Mouse (Mus musculus): ENCODE measurements around the gene Klhl25.
"Not testable (repeated sequence)": the region's sequence is repeated elsewhere in the genome, so short reads cannot be mapped to it uniquely, and the experiment has no call there.

Klhl25 gene

DNA sequence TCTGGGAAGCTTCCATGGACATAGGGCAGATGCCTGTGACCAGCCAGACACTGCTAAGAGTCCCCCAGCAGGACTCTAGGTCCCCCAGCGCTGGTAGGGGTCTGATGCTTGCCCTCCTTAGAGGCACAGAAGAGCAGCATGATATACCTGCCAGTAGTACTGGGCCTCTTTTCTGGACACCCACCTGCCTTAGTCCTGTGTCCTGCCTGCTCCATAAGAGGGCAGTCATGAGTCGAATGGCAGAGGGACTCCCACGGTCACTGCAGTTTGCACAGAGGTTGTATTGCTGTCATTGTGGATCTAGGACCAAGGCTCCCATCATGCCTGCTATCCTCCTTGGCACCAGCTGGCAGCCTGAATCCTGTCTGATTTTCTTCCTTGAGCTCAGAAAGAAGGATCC is 25.1 kb downstream of the Klhl25 start:
- no peak for DNase-seq (ENCODE audit: low read depth, low spot score)

DNA sequence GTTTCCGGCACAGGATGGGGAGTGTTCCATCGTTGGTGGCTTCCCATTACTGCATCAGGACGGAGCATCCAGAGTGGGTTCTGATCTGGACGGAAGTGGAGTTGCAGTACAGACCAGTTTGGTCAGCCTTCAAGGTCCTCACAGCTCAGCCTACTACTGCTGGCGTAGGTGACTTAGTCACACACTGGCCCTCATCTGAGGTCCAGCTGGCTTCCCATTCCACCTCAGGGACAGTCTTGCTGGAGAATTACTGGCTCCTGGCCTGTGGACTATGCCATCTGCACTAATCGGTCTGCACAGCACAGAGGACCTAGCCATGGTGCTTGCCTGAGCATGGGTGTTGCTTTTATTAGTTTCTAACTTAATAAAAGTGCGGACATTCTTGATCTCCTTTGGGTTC is 25.6 kb downstream of the Klhl25 start:
- no peak for DNase-seq (ENCODE audit: low read depth, low spot score)

DNA sequence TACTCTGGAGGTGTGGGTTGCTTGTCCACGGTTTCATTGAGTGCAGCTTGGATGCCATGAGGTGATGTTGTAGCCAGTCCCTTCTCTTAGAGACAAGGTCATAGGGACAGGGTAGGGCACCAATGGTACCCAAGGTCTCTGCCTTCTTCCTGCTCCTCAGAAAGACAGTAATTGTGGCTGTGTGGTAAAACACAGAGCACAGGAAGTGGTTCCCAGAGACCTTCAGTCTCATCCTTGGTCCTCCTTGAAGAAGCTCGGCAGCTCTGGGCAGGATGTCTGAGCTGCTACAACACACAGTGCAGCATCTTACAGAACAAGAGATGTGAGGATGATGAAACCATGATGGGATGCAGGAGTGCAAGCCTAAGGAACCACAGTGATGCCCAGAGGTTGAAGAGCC is 31.3 kb downstream of the Klhl25 start:
- DNase-seq (ENCODE audit: low read depth, low spot score), result not testable (repeated sequence)

DNA sequence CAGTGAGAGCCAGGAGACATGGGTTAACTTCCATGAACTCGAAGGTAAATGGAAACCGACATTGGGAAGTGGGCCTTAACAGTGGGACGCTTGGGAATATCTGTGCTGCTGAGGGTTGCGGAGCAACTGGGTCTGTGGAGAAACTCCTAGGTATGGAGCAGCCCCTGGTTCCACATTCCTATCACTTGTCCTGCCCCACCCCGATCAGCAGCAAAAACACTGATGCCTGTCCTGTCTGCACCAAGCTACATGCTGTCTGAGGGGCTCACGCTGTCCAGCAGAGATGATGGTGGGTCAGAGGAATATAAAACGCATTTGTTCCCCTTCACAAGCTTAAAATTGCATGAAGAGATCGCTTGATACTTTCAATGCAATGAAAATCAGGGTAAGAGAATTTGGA is 32.1 kb downstream of the Klhl25 start:
- no peak for DNase-seq (ENCODE audit: low read depth, low spot score)

GRCm38 (mm10) chr7:75880650-75881049 is 32.5 kb downstream of the Klhl25 start:
- peak; percentile 89 for DNase-seq (ENCODE audit: low read depth, low spot score)

- no peak for DNase-seq (ENCODE audit: low read depth, low spot score)
Measured at GRCm38 (mm10) chr7:75881376-75881775, 33.3 kb downstream of the Klhl25 start.

DNA sequence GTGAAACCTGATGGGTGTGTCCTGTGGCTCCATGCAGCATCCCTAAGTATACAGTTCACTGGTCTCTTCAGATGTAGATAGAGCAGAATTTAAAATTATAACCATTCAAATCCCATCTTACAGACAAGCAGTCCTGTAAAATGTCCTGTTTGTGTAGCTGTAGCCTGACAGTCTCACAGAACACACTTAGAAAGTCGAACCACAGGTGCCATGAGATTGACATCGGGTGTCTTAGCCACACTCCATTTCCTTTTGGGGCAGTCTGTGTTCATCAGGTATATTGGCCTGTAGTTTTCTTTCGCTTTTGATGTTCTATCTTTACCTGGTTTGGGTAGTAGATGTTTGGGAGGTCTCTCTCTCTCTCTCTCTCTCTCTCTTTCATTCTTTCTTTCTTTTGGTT is 33.7 kb downstream of the Klhl25 start:
- no peak for DNase-seq (ENCODE audit: low read depth, low spot score)

- DNase-seq (ENCODE audit: low read depth, low spot score), result no peak
Measured at GRCm38 (mm10) chr7:75891466-75891865, 43.4 kb downstream of the Klhl25 start.

- no peak for DNase-seq (ENCODE audit: low read depth, low spot score)
Measured at GRCm38 (mm10) chr7:75892737-75893136, 44.6 kb downstream of the Klhl25 start.

GRCm38 (mm10) chr7:75893709-75894108 is 45.6 kb downstream of the Klhl25 start:
- DNase-seq (ENCODE audit: low read depth, low spot score), result peak; percentile 21

GRCm38 (mm10) chr7:75897041-75897440 is 48.9 kb downstream of the Klhl25 start:
- no peak for DNase-seq (ENCODE audit: low read depth, low spot score)

- DNase-seq (ENCODE audit: low read depth, low spot score), result no peak
Measured at GRCm38 (mm10) chr7:75899102-75899501, 51.0 kb downstream of the Klhl25 start.

DNA sequence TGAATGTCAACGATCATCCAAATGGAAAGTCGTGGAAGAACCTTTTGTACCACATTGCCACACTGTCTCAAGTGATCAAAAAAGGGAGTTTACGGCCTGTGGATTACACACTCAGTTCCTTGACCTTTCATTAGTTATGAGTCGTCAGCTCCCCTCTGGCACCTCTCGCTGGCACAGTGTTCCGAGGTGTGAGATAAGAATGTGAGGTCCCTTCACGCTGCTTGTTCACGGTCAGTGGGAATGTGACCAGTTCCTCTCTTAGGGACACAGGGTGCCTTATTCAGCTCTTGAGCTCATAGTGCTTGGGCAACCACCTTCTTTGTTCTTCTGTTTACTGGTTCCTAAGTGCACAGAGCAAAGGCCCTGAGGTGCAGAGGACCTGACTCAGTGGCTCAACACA is 51.4 kb downstream of the Klhl25 start:
- DNase-seq (ENCODE audit: low read depth, low spot score), result peak; percentile 61

GRCm38 (mm10) chr7:75899954-75900353 is 51.8 kb downstream of the Klhl25 start:
- DNase-seq (ENCODE audit: low read depth, low spot score), result no peak

DNA sequence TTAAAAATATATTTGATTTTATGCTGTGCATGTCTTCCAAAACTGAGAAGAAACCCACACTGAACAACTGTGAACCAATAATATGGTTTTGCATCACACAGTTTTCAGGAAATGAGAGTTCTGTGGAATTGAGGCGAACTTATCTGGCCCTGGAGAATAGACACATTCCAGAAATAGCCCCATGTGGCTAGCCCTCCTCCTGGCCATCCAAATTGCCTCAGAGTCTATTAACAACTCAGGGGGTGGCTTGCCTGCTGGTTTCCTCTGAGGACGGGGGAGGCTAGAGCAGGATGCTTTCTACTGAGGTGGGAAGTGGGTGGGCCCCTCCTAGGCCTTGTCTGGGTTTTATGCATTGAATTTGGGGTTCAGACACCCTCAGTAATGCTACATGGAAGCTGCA is 57.0 kb downstream of the Klhl25 start:
- no peak for DNase-seq (ENCODE audit: low read depth, low spot score)

DNA sequence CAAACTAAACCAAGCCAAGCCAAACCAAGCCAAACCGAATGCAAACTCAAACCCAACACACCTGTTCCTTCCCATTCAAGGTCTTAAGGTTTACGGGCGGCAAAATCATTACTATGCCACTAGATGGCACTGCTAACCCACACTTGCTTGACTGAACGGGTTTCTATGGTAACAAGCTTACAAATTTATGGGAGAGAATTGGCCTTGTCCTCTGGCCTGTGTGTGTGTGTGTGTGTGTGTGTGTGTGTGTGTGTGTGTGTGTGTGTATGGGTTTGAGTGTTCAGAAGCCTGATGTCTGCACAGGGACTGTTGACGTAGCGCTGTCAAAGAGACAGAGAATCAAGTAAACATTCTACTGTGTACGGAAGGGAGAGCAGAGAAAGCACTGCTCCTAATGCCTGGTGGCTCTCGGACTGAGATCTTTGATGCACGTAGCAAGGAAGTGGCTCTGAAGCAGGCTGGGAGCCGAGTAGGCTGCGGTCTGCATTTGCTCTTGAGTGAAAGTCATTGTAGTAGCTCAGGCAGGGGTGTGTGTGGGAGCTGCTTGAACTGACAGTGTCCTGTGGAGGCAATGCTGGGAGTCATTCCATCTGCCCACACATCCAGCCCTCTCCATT is 62.0 kb downstream of the Klhl25 start:
- DNase-seq (ENCODE audit: low read depth, low spot score), result peak; percentile 83

- no peak for DNase-seq (ENCODE audit: low read depth, low spot score)
Measured at GRCm38 (mm10) chr7:75910652-75911035, 62.5 kb downstream of the Klhl25 start.

- DNase-seq (ENCODE audit: low read depth, low spot score), result peak; percentile 94
Measured at GRCm38 (mm10) chr7:75913952-75914351, 65.8 kb downstream of the Klhl25 start.

DNA sequence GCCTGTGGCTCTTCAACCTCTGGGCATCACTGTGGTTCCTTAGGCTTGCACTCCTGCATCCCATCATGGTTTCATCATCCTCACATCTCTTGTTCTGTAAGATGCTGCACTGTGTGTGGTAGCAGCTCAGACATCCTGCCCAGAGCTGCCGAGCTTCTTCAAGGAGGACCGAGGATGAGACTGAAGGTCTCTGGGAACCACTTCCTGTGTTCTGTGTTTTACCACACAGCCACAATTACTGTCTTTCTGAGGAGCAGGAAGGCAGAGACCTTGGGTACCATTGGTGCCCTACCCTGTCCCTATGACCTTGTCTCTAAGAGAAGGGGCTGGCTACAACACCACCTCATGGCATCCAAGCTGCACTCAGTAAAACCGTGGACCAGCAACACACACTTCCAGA is 67.4 kb downstream of the Klhl25 start:
- not testable (repeated sequence) for DNase-seq (ENCODE audit: low read depth, low spot score)

DNA sequence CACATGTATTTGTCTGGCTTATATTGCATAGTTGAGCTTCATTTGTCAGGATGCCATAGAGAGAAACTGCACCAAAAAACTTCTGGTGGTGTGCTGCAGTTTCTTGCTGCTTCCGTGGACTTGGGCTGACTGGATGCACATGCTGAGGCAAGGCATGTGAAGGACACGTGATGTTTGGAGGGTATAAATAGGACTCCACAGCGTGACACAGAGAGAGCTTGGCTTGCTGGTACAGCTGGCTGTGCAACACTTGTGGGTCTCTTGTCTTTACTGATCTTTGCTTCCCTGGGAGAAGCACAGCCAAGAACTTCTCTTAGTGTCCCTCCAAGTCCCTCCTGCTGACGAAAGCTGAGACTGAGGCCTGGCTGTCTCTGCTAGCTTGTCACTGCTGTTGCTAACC is 69.6 kb downstream of the Klhl25 start:
- DNase-seq (ENCODE audit: low read depth, low spot score), result no peak

DNA sequence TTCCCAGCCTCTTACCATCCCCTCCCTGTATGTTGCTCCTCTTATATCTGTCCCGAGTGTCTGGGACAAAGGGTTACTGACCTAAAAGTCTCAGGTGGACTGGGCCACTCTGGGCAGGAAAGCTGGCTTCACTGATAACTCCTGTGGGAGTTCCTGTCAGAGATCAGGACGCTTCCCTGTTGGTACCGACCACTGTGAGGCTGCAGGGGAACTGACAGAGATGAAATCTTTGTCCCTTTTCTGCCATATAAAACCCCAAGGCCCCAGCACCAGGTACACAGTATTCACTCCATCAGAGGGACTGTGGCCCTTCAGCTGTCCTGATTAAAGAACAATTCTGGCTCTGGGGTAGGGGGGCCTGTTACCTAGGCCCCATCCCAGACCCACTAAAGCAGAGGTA is 71.6 kb downstream of the Klhl25 start:
- DNase-seq (ENCODE audit: low read depth, low spot score), result not testable (repeated sequence)

All from ZHBTc4 (cell line).